Mouse (Mus musculus) induced T-regulatory cell, adult 2 months (primary cell): ENCODE results near the gene Brinp2.

Experiments
- DNase-seq: peaks from one replicate; pipeline ENCODE4 v3.0.0-alpha.2; 2012; ENCODE audit warnings: low read depth

Gene Brinp2

DNA sequence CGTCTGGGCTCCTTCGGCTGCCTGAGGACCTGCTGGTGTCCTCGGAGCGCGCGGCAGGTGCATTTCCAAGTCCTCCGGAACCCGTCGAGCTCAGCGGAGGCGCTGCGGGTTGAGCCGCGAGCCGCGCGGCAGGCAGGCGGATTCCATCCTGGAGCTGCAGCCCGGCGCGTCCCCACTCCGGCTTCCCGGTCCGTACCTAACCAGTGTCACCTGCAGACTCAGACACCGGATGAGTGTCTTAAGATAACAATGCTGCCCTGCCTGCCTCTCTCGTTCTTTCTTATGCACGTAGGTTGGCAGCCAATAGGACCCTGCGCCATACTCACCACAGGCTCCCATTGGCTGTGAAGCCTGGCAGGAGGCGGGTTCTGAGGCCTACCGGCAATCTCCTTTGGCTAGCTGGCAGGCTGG lies at the start of gene Brinp2:
TSS of gene Brinp2 (minus strand) at position 276 of the 411 bp plus-strand sequence.
- peak; percentile 0 for DNase-seq

DNA sequence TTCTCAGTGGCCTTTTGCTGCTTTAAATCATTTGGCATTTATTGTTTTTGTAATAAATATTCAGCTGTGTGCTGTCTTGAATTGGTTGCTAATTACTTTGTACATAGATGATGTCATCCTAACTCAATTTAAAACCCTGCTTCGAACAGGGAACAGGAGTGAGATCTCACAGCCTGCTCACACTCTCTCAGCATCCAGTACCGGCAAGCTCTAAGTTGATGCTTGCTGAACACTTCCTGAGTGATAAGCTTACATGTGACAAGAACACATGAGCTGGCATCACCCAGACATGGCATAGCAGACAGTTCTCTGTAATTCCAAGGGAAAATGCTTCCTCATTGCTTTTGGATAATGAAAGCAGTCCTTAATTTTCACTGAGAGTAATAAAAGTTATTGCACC lies 44.8 kb upstream of the Brinp2 start:
- DNase-seq = no peak

DNA sequence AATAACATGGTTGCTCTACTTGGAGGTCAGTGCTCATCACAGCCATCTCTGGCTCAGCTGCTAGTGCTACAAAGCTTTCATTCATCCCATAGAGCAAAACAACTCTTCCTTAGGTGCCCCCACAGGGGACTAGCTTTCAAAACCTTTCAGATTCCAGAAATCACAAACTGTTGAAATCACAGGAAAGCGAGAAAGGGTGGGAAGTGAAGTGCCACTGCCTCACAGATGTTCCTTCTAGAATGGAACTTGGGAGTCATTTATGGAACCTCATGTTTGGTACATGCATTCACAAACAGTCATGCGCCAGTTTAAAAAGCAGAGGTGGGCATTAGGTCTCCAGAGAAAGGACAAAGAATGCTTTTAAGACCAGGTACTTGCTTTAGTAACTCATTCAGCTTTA lies 40.9 kb upstream of the Brinp2 start:
- no peak for DNase-seq

DNA sequence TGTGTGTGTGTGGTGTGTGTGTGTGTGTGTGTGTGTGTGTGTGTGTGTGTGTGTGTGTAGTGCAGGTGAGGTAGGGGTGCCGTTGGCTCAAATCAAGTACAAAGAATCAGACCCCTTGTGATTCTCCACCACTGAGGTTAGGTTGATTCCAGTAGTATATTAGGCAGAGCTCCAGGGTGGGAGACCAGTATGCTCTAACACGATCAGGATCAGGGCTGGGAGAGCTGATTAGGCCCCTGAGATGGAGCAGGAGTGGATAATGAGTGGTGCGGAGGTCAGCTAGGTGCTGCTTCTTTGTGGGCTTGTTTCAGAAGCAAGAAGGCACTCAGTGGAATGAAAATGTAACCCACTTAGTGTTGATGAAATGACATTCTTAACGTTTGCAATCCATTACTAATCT lies 34.6 kb upstream of the Brinp2 start:
- DNase-seq = no peak

DNA sequence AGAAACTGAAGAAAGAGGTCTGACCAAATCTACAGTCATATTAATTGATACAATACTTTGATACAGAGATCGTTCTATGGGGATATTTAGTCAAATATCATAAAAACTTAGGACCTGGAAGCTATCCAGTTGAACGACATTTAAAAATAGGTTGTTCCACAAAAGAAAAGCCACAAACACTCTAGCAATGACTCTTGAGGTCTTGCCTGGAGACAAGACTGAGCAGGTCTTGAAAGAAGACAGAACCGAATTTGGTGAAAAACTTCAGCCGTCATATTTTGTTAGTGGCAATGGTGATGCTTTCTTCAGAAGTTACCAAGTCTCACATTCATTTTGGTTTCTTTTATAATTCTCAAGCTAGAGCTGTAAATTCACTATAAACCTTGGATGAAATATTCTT lies 32.9 kb upstream of the Brinp2 start:
- no peak for DNase-seq

DNA sequence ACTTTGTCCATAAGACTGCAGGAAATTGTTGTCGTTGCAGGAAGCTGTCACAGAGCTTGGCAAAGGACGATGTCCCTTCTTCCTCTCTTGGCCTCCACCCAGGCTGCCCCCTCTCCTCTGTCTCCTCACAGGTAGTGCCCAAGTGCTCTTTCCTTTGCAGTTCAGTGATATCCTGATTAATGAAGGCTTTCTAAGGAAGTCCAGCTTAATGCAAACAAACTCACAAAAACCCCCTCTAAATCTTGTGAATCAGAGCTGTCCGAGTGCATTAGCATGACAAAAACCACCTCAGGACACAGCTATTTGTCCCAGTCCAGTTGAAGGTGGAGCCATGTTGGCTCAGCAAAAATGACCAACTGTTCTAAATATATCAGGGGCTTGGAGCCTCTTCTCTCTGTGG lies 30.7 kb upstream of the Brinp2 start:
- no peak for DNase-seq

DNA sequence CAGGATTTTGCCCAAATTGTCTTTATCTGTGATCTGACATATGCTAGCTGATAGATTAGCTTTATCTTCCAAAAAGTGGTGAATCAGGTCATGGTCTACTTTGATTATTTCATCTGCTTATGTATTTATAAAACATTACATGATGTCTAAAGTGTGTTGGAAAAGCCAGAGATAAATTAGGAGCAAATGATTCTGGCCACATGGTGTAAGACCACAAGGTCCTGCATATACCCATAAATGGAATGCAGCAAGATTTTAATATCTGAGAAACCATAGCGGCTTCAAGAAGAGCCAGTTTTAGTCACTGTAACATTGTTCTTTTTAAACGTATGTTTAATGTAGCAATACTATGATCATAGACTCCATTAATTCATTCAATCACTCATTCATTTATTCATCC lies 29.2 kb upstream of the Brinp2 start:
- no peak for DNase-seq

DNA sequence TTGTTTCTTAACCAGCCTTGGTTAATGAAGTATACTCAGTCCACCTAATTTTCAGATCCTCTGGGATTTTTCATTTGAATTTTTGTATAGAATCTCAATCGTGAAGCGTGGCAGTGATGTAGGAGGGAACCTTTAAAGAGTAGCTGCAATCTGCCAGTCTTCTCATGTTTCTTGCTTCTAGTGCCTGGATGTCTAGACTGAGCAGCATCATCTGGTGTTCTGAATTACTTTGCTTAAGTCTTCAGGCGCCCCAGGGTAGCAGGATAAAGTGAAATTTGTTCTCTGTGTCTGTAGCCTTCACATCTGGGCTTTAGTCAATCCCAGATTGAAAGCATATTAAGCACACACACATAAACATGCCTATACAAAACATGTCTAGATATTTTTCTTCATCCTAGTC lies 27.1 kb upstream of the Brinp2 start:
- no peak for DNase-seq

DNA sequence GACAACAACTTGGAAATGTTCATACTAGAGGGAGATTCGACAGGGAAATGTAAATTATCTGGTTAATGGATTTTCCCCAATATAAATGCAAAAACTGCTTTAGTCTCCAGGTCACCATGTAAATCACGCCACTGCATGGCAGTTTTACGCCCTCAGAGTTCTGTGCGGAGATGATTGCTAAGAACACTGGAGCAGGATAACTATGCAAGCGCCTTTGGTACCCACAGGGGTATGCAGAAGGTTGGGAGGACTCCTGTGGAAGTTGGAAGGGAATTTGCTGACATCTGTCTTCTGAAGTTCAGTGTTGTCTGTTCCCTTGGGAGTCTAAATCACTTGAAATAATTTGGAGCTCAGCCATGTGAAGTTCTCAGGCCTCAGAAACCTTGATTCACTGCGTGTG lies 26.2 kb upstream of the Brinp2 start:
- DNase-seq = no peak

DNA sequence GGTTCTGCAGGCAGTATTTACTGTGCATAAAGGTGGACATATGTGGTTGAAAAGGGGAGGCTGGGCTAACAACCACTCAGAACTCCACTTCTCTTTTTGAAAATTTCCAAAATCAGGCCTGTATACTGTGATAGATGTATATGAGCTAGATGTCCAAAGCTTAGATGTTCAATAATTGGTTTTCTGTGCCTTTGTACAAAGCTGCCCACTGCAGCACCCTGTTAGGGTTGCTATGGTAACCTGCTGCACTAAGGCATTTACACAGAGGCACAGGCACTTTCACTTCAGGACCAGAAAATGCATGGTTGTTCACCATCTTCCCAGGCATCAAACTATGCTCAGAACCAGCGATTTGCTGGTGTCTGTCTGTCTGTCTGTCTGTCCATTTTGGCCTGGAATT lies 8.3 kb upstream of the Brinp2 start:
- DNase-seq = no peak

DNA sequence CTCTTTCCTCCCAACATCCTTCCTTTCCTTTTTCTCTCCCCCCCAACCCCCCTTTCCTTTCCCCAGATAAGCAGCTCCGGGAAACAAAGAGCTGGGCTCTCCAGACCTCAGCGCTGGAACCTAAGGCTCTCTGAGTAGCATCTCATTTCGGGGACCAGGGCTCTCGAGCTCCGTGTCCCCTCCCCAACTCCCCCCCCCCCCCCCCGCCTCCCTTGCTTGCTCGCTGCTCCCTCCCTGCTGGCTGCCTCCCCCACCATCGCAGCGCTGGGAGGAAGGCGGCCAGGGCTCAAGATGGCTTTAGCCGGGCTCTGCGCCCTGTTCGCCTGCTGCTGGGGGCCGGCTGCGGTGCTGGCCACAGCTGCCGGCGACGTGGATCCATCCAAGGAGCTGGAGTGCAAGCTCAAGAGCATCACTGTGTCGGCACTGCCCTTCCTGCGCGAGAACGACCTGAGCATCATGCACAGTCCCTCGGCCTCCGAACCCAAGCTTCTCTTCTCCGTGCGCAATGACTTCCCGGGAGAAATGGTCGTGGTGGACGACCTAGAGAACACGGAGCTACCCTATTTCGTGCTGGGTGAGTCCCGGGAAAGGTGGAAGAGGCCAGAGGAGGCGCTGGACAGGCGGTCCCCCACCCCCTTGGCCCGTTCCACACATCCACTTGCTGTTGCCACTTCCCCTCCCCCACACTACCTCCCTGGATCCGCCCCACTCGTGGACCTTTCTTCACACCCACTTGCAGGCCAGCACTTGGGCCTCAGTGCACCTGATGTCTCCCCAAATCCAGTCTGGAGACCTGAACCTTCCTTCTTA lies 6.4 kb upstream of the Brinp2 start:
- DNase-seq = no peak

DNA sequence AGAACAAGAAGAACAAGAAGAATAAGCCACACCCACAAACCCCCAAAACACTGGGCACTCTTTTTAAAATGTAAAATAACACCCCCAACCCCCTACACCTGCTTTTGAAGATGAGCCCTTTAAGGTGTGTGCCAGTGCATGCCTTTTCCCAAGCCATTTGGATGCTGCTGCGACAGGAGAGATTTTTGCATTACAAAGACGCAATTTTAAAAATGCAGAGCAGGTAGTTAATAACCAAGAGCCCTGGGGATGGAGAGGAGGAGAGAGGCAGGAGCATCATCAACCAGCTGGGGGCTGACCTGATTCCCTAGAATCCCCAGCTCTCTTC lies 5.8 kb upstream of the Brinp2 start, which contains the start of gene Astn1:
TSS of gene Astn1 (plus strand) at position 310 of the 328 bp plus-strand sequence.
- DNase-seq = no peak

DNA sequence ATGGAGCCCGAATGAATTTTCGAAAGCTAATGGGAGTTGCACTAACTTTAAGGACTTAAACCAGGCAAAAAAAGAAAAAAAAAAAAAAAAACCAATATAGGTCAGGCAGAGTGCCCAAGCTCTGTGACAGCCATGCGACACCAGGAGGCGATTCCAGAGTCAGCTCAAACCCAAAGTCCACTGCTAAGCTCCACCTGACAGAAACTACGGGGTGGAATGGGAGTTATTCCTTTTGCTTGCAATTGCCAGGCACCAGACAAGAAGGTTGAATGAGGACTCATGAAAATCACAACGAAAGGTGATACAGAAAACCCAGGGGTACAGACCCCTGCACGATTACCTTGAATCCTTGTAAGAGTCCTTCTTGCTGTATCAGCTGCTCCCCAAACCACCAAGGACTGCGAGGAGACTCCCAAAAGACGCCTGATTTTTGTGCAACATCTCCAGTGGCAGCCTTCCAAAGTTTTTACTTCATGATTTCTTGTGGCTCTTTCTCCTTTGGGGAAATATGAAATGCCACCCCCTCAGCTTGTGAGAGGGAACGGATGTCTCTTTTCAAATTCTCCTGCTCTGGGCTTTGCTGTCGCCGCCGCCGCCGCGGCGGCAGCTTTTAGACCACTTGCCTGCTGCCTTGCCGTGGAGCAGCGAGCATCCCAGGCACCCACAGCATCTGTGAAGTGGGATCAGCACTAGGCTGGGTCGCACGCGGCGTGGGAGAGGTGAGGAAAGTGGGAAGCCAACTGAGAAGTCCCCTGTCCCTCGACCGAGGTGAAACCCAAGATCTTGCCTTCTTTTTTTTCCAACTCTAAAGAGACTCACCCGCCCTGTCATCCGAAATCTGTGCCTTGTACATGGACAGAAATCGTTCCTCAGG lies 712 bp downstream of the Brinp2 start:
- DNase-seq = no peak

DNA sequence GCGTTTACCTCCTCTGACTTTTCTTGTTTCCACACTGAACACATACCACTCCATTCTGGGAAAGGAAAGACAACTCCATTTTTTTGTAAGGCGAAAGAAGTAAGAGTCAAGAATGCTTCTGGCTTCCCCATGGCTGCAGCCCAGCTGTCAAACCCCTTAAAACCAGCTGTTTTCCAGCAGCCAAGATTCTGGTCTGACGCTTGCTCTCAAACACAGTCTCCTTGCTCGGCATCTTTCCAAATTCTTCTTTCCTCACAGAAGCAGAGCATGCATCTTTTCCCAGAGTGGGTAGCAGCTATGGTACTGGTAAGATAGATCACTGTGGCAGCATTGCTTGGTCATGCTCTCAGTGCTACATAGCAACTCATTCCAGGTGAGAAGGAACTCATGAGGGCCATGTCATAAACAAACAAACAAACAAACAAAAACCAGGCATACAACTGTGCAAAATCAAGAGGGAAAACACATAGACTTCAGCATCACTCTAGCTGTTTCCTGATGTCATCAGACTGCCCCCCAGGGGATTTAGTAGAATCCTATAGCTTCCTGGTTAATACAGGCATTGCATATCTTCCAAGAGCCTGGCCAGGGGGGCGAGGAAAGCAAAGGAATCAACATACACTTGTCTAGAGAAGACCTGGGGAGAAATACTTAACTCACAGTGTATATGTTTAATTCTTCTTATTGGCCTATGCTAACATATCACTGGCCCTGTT lies 2.3 kb downstream of the Brinp2 start:
- DNase-seq = no peak

DNA sequence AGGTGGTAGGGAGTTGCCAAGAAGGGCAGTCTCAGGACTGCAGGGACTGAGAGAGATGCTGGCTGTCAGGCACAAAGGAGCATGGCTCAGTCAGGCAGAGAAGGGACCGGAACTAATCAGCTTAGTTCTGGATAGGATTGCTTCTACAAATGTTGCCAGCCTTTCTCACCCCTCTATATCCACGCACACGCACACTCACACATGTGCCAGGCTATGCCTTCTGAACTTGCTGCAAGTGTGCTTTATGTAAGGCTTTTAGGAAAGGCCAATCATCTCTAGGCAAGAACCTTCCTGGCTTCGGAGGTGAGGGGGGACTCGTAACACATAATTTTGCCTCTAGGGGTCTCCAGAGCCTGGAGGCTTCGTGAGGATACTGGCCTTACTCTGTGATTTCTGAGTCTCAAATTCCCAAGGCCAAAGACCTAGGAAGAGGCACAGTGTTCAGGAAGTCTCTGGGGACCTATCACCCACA lies 12.8 kb downstream of the Brinp2 start:
- no peak for DNase-seq

DNA sequence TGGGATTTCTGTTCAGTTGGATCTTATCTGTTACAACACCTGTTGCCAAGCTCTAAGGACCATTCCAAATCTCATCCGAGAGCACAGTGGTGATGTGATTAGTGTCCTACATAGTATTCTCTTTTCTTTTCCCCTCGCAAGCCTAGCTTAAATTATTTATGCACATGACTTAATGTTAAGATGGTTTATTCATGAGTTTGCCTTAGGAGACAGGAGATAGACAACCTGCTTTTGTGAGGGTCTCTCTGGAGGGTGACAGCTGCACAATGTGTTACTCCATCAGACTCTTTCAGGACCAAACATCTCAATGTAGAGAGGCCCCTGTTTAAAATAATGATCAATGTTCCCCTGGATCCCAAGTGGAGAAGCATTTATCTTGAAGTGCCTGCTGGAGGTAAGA lies 27.3 kb downstream of the Brinp2 start:
- no peak for DNase-seq

DNA sequence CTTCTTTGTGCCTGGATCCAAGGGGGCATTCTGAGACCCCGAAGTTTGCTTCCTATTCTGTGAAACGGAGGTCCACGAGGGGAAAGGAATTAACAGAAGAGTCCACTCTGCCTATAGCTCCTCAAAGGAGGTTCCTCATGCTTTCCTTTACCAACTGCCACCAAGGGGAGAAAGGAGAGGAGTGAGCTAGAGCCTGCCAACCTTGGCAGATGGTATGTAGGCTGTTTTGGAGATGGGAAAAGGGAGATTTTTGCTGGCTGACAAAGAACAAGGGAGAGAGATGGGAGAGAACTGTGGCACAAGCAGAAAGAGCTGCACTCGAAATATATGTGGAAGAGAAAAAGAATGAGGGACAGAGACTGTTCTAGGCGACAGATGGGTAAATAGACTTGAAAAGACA lies 28.0 kb downstream of the Brinp2 start:
- no peak for DNase-seq

DNA sequence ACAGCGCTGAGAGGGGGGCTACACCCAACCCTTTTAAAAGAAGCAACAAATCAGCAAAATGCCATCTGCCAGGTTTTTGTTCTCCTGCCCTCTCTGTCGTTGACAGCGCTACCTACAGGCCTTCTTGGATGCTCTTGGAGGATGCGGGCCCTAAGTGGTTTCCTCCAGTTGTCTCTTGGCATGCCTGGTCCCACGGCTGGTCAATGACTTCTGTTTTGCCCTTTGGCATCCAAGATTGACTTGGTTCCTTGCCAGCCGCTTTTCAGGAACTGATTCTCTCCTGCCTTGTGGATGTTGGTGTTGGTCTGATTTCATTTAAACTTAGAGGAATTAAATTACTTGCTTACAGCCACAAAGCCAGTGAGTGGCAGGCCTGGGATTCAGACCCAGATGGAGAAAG lies 32.8 kb downstream of the Brinp2 start:
- DNase-seq = no peak

DNA sequence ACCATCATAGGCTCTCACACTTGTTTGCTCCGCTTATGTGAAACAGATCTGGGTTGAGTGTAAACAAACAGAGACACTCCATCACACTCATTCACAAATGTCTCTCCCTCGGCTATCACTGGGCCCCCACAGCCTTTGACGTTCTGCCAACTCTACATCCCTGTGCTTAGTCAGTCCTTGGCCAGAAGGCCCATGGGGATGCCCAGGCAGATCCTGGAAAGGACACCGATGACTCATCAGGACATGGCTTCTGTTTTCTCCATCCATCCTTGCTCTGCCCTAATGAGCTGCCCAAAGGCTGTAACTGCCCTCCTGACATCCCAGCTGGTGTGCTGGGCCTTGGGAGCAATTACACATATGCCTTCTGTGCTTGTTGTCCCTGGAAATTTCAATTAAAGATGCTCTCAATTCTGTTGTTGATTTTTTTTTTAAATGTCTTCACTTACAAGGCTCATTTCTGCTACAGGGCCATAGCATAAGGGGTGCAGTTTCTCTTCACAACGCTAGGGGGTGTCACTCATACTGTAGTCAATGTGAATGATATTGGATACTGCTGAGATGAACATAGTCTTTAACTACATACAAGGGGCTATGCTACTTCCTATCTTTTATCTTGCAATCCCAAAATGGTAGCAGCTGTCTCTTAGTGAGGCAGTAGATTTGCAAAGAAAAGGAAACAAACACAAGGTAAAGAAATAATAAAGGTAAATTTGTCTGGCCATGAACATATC lies 45.5 kb downstream of the Brinp2 start:
- no peak for DNase-seq

DNA sequence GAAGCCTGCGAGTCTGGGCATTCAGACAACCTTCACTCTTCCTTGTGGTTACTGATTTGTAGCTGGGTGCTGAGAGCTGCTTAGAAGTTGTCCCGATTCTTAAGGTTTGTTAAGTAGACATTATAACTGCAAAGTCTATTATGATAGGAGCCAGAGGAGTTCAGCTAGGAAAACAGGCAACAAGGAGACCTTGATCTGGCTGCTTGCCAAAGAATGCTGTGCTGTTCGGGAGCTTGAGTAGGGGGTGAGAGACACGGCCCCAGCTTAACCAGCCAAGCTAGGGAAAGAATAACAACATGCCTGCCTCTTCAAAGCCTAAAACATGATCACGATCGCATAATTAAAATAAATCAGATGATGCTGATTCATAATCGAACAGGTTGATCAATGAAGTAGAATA lies 59.1 kb downstream of the Brinp2 start:
- DNase-seq = no peak

DNA sequence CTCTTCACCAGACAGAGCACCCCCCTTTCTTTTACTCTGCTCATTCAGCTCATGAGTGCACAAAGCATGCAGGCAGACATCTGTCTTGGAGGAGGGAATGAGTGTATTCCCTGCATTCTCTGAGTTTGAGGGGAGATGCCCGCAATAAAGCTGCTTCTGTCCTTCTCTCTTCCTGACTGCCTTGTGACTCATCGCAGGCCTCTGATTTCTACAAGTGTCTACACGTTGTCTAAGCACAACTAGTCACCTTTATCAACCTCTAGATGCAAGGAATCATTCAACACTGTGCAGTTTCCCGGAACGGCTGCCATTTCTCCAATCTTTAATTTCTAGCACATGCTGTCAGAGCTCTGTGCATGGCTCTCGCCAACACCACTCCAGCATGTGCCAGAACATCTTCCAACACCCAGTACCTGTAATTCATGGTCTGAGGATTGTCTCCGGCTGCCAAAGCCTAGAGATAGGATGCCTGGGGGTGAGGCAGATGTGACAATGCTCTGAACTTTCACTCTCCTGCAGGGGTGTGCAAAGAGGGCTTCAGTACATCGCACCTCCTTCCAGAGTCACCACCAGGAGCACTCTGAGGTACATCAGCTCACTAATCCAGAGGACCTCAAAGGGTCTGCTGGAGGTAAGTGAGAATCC lies 59.7 kb downstream of the Brinp2 start:
- DNase-seq = no peak
